Mouse (Mus musculus) liver, adult (tissue): ENCODE data around the gene Smarcc1.
A peak's percentile ranks its signal among the peaks of the same experiment; 100 is the strongest.

Experiments
- GATA4 ChIP-seq: IDR thresholded peaks from 2 replicates; pipeline ENCODE4 v1.6.1; 2014; ENCODE audit warnings: mild to moderate bottlenecking, low read length; ENCODE audit not compliant: insufficient replicate concordance

The Smarcc1 gene

GRCm38 (mm10) chr9:110116977-110117778, at the start of gene Smarcc1:
Gene Smarcc1, plus strand, starts transcription at chr9:110117708.
- no peak for TF ChIP-seq GATA4

GRCm38 (mm10) chr9:110068745-110069144, 48.8 kb upstream of the Smarcc1 start:
- TF ChIP-seq GATA4, result no peak

GRCm38 (mm10) chr9:110070358-110070757, 47.1 kb upstream of the Smarcc1 start:
- TF ChIP-seq GATA4, result no peak

GRCm38 (mm10) chr9:110071011-110071410, 46.5 kb upstream of the Smarcc1 start:
- TF ChIP-seq GATA4, result no peak

- TF ChIP-seq GATA4, result no peak
These were observed 45.7 kb upstream of the Smarcc1 start for GRCm38 (mm10) chr9:110071843-110072242.

GRCm38 (mm10) chr9:110081066-110081465, 36.4 kb upstream of the Smarcc1 start:
- no peak for TF ChIP-seq GATA4

GRCm38 (mm10) chr9:110084201-110084964, 33.1 kb upstream of the Smarcc1 start:
- TF ChIP-seq GATA4, result no peak

GRCm38 (mm10) chr9:110085693-110086092, 31.8 kb upstream of the Smarcc1 start:
- TF ChIP-seq GATA4, result no peak

- no peak for TF ChIP-seq GATA4
These were observed 24.2 kb upstream of the Smarcc1 start for GRCm38 (mm10) chr9:110093303-110093702.

- no peak for TF ChIP-seq GATA4
These were observed 22.7 kb upstream of the Smarcc1 start for GRCm38 (mm10) chr9:110094761-110095160.

- TF ChIP-seq GATA4, result no peak
These were observed 19.7 kb upstream of the Smarcc1 start for GRCm38 (mm10) chr9:110097791-110098190.

GRCm38 (mm10) chr9:110100627-110101600, 16.6 kb upstream of the Smarcc1 start:
- TF ChIP-seq GATA4, result peak; percentile 60; the same call in 1 of the 2 replicates

GRCm38 (mm10) chr9:110116353-110116976, 1.0 kb upstream of the Smarcc1 start:
- TF ChIP-seq GATA4, result no peak

- TF ChIP-seq GATA4, result no peak
These were observed 251 bp downstream of the Smarcc1 start, which contains the start of gene Dhx30 for GRCm38 (mm10) chr9:110117779-110118139. Gene Dhx30, minus strand, starts transcription at chr9:110117830.
